Mouse (Mus musculus) thymus, adult 2 months (tissue): ENCODE data around the gene Heatr4.

Experiments
- CTCF ChIP-seq: fragments of 200-500 bp; IDR thresholded peaks from 2 replicates; pipeline ENCODE4 v1.5.1; 2012; ENCODE audit warnings: mild to moderate bottlenecking, control low read depth, low read length, moderate library complexity, borderline replicate concordance; ENCODE audit not compliant: control insufficient read depth, poor library complexity, insufficient read depth; ENCODE audit errors: extremely low read depth
- POLR2A ChIP-seq: fragments of 200-500 bp; IDR thresholded peaks from 2 replicates; pipeline ENCODE4 v1.6.1; 2012; ENCODE audit warnings: mild to moderate bottlenecking, low read length, control low read depth, moderate library complexity; ENCODE audit not compliant: control insufficient read depth, poor library complexity, insufficient read depth; ENCODE audit errors: extremely low read depth

GRCm38 (mm10) chr12:83981615-83982014 is 3.0 kb downstream of the Heatr4 start:
- TF ChIP-seq CTCF = no peak
- no peak for TF ChIP-seq POLR2A
